Mouse (Mus musculus): ENCODE measurements around the gene Aurkb. TPM values are rescaled to one million over a fixed set of nuclear protein-coding genes. Genes with fewer than 3 reads are reported as not detected.
"Not testable (repeated sequence)": the region's sequence is repeated elsewhere in the genome, so short reads cannot be mapped to it uniquely, and the experiment has no call there.

The Aurkb gene
- polyA plus RNA-seq, 1 experiment from 2014 or later: 34.1 TPM

DNA sequence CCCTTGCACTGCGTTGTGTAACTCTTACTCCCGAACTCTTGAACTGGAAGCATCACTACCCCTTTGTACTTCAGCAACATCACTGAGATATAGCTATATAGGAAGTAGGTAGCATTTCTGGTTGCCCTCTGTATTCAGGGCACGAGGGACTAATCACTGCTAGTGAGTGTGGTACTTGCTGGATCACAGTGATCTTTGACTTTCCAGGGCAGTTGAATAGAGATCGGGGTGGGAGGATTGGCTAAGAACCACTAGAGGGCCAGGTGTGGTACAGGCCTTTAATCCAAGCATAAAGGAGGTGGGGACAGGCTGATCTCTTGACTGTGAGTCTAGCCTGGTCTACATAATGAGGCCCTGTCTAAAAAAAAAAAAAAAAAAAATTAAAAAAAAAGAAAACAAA is 47.4 kb downstream of the Aurkb start:
- ATAC-seq: no peak
- no peaks in the 10 kb centered on the region for H3K27me3 ChIP-seq
- ChIA-PET CTCF (interaction anchor here (0.8 to 2.3 kb wide), 12 partner anchors 11 to 33 kb away, joined by 3 to 13 read pairs (median 4); partner anchors contain the start of genes 9130213A22Rik and Borcs6), POLR2A (interaction anchor here (0.8 kb wide), 1 partner anchor 13 kb away, joined by 3 read pairs; no protein-coding TSS in a partner anchor)
- TF ChIP-seq CTCF (IDR thresholded peaks at IDR 0.05): no peak
- in situ Hi-C loops (cut with MboI; ENCODE audit: low pct_unique_long_range_greater_than_20kb): loop anchor here (25.0 kb wide), 1 partner anchor 894 kb away; the partner anchor contains the start of genes Ctdnep1, Elp5, Gabarap and Phf23
- DNase-seq (ENCODE audit: low read depth, low spot score): no peak

DNA sequence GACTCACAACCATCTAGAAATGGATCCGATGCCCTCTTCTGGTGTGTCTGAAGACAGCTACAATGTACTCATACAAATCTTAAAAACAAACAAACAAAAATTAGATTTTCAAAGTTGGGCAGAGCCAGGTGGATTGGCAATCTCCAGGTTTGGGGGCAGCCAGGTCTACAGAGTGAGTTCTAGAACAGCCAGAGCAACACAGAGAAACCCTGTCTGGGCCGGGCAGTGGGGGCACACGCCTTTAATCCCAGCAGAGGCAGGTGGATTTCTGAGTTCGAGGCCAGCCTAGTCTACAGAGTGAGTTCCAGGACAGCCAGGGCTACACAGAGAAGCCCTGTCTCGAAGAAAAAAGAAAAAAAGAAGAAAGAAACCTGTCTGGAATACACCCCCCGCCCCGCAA is 48.4 kb downstream of the Aurkb start:
- H3K27me3 ChIP-seq; ATAC-seq; DNase-seq (ENCODE audit: low read depth, low spot score): not testable (repeated sequence)
- in situ Hi-C loops (cut with MboI; ENCODE audit: low pct_unique_long_range_greater_than_20kb): loop anchor here (25.0 kb wide), 1 partner anchor 893 kb away; the partner anchor contains the start of genes Ctdnep1, Elp5, Gabarap and Phf23
- POLR2A ChIA-PET: interaction anchor here (0.5 to 1.5 kb wide), 5 partner anchors 17 to 36 kb away, joined by 3 to 4 read pairs (median 3); partner anchors contain the start of gene 9130213A22Rik
- CTCF ChIA-PET: interaction anchor here (1.0 to 2.3 kb wide), 8 partner anchors 12 to 54 kb away, joined by 3 to 5 read pairs (median 4); no protein-coding TSS in a partner anchor

DNA sequence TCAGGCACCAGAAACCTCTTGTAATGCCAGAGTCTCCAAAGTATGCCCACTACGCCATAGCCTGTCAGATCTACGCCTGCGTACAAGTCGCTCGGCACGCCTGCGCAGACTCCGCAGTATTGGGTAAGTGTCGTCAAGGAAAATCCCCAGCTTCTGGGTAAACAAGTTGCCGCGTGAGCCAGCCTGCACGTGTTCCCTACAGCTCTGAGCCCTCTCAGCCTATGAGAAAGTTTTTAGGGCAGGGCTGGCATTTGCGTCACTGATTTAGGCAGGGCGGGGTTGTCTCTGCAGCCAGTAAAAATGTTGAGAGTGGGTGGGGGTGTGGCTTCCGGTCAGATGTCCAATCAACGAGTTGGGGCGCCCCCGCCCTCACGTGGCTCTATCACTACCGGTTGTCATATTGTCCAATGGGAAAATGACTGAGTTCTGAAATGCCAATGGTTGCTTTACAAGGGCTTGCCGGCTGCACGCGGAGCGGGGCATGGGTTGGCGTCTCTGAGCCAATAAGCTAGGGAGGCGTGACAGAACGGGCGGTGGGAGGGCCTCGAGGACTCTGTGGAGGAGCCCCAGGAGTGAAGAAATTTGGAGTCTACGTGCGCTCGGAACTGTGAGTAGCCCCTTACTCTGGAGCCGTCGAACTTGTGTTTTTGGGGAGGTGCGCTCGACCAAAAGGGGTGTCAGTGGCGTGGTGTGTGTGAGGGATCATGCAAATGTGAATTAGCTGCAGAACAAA is 49.4 kb downstream of the Aurkb start, which contains the start of gene Per1:
Per1 (plus strand) TSS at position 521 of the 733 bp plus-strand sequence.
- ChIA-PET CTCF (interaction anchor here (1.0 to 2.3 kb wide), 9 partner anchors 15 to 162 kb away, joined by 3 to 5 read pairs (median 4); partner anchors contain the start of gene 9130213A22Rik), POLR2A (interaction anchor here (0.5 to 1.5 kb wide), 6 partner anchors 16 to 37 kb away, joined by 3 to 4 read pairs (median 3); partner anchors contain the start of gene 9130213A22Rik)
- in situ Hi-C loops (cut with MboI; ENCODE audit: low pct_unique_long_range_greater_than_20kb): loop anchor here (5.0 to 25.0 kb wide), 2 partner anchors 317 to 892 kb away; partner anchors contain the start of genes Ctdnep1, Elp5, Gabarap and Kdm6b
- DNase-seq (ENCODE audit: low read depth, low spot score): peak; percentile 96
- no peak for TF ChIP-seq CTCF (IDR thresholded peaks at IDR 0.05)
- ATAC-seq: peak; percentile 60
- no peaks in the 10 kb centered on the region for H3K27me3 ChIP-seq

DNA sequence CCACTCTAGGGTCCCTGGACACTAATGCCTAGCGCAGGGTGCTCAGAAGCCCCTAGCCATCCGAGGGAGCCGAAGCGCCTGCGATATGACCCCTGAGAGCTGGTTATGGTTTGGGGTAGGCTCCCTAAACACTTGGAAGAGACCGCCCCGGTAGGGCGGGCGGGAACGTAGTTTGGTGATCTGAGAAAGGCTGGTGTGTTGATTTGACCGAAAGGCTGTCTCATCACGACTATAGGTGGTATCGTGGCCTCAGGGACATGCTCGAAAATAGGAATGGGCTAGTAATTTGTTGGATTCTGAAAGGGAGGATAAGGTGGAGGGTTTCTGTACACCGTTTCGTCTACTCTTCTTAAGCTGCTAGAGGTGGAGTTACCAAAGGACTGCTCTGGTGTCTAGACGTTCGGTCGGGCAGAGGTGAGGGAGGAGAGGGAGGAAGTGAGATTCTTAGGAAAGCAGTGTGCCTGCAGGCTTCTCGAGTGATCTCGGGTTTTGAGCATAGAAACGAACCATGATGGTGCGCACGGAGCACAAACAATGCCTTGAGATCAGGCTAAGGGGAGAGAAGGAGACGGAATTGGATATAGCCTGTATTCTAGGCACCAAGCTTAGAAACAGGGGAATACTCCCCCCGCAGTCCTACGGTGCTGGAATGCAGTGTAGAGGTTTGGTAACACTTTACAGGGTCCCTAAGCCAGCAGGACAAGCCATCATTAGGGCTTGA is 50.2 kb downstream of the Aurkb start:
- DNase-seq (ENCODE audit: low read depth, low spot score) (no peak), ATAC-seq (no peak)
- POLR2A ChIA-PET: interaction anchor here (0.9 kb wide), 1 partner anchor 16 kb away, joined by 4 read pairs; no protein-coding TSS in a partner anchor
- in situ Hi-C loops (cut with MboI; ENCODE audit: low pct_unique_long_range_greater_than_20kb): loop anchor here (5.0 to 25.0 kb wide), 2 partner anchors 317 to 892 kb away; partner anchors contain the start of genes Ctdnep1, Elp5, Gabarap and Kdm6b
- TF ChIP-seq CTCF (IDR thresholded peaks at IDR 0.05): no peak
- CTCF ChIA-PET: interaction anchor here (1.0 to 2.3 kb wide), 6 partner anchors 14 to 162 kb away, joined by 3 to 5 read pairs (median 4); partner anchors contain the start of gene 9130213A22Rik
- no peaks in the 10 kb centered on the region for H3K27me3 ChIP-seq

DNA sequence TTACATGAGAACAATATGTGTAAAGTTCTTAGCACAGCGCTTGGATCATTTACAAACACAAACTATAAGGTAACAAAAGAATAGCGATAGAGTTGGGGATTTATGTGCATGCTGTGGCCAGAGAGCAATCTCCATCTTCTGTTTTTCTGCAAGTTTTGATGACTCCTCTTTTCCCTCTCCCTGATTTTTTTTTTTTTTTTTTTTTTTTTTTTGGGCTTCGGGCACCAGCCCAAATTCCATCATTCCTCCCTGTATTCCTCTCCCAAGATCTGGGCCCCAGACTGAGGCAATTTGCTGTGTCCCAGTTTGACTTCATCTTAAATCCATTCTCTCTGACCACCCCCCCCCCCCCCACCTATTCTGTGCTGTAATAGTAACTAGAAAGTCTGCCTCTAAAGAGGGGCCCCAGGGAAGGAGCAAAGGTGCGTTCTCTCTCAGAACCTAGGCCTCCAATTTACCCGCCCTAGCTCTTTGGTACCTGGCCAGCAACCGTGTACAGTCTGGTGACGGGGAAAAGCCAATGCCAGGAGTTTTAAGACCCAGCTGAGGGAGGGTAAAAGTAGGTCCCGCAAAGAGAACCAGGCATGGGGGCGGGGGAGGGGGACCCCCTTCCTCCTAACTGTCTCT is 51.0 kb downstream of the Aurkb start:
- in situ Hi-C loops (cut with MboI; ENCODE audit: low pct_unique_long_range_greater_than_20kb): loop anchor here (5.0 to 25.0 kb wide), 2 partner anchors 316 to 891 kb away; partner anchors contain the start of genes Ctdnep1, Elp5, Gabarap and Kdm6b
- ChIA-PET POLR2A (interaction anchor here (0.7 to 1.8 kb wide), 3 partner anchors 9 to 36 kb away, joined by 3 to 6 read pairs (median 3); partner anchors contain the start of gene Borcs6), CTCF (interaction anchor here (1.0 to 1.5 kb wide), 3 partner anchors 14 to 161 kb away, joined by 3 to 5 read pairs (median 3); no protein-coding TSS in a partner anchor)
- TF ChIP-seq CTCF (IDR thresholded peaks at IDR 0.05): no peak
- no peak for ATAC-seq
- H3K27me3 ChIP-seq: no peaks in the 10 kb centered on the region
- DNase-seq (ENCODE audit: low read depth, low spot score): no peak

DNA sequence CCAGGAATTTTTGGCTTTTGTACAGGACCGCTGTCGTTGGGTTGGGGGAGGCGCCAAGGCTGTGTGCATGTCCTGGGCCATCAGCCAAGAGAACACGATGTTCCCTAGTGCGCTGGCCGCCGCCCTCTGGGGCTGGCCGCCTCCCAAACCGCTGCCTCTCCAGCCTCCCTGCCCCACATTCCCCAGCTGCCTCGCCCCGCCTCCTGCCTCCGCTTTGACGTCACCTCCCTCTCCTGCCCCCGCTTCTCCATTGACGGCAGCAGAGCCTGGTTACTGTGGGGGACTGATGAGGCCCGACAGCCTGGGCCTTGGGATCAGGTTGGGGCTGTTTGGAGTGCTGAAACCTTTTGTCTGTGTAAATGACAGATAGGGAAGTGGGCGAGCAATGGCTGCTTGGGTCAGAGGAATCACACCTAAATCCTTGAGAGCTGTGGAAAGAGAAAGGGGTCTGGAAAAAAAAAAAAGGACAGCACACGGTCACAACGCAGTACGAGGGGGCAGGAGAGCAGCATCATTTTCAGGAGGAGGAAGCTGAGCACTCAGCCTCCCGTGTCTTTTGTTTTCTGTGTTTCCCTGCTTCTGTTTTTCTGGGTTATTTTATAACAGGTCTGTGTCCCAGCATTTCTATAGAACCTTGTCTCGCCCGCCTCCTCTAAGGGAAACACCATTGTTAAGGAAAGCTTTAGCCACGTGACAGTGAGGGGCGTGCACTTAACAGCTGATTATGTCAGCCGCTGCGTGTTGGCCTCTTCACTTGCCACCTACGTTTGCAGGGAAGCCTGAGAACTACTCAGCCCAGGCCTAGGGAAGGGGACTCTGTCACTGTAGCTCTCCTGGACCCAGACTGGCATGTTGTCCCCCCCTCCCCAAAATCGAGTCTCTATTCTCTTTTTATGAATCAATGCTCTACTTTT is 51.8 kb downstream of the Aurkb start:
- TF ChIP-seq CTCF (IDR thresholded peaks at IDR 0.05): no peak
- CTCF ChIA-PET: interaction anchor here (1.5 kb wide), 1 partner anchor 13 kb away, joined by 5 read pairs; no protein-coding TSS in a partner anchor

DNA sequence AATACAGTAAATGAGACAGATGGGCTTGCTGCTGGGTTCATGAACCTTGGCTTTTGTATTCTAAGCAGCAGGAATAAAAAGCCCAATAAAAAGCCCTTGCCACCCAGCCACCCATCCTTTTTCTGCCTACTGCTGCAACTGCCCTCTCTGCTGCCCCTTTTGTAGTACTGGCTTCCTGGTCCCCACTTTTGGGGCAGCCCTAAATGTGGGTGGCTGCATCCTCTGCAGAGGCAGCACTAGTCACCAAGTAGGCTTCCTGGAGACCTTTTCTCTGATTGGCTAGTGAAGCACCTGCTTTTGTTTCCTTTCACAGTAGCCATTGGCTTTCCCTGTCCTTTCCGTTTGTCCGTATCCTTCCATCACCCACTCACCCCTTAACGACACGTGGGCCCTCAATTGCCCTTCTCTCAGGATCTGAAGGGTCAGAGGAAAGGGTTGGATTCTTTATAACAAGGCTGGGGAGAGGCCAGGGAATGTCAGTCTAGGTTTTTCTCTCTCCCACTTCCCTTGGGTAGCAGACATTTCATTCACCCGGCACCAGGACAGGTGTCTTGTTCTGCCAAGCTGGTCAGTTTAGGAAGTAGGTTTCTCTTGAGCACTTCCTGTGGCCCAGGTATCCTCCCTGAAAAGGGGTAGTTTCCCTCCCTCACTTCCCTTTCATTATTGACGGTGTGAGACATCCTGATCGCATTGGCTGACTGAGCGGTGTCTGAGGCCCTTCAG is 52.8 kb downstream of the Aurkb start:
- TF ChIP-seq CTCF (IDR thresholded peaks at IDR 0.05): no peak
- DNase-seq (ENCODE audit: low read depth, low spot score) (no peak), ATAC-seq (no peak)
- no peaks in the 10 kb centered on the region for H3K27me3 ChIP-seq
- in situ Hi-C loops (cut with MboI; ENCODE audit: low pct_unique_long_range_greater_than_20kb): loop anchor here (5.0 to 25.0 kb wide), 2 partner anchors 314 to 889 kb away; partner anchors contain the start of genes Ctdnep1, Elp5, Gabarap and Kdm6b
- ChIA-PET CTCF (interaction anchor here (1.5 kb wide), 1 partner anchor 12 kb away, joined by 5 read pairs; no protein-coding TSS in a partner anchor), POLR2A (interaction anchor here (1.8 kb wide), 1 partner anchor 38 kb away, joined by 6 read pairs; the partner anchor contains the start of gene Borcs6)

More for the DNA sequence above, 51.8 kb downstream of the Aurkb start:
- in situ Hi-C loops (cut with MboI; ENCODE audit: low pct_unique_long_range_greater_than_20kb): loop anchor here (5.0 to 25.0 kb wide), 2 partner anchors 315 to 890 kb away; partner anchors contain the start of genes Ctdnep1, Elp5, Gabarap and Kdm6b
- peak; percentile 28 for ATAC-seq
- DNase-seq (ENCODE audit: low read depth, low spot score): no peak
- POLR2A ChIA-PET: interaction anchor here (0.9 to 1.8 kb wide), 2 partner anchors 8 to 37 kb away, joined by 3 to 6 read pairs; partner anchors contain the start of gene Borcs6
- H3K27me3 ChIP-seq: no peaks in the 10 kb centered on the region

DNA sequence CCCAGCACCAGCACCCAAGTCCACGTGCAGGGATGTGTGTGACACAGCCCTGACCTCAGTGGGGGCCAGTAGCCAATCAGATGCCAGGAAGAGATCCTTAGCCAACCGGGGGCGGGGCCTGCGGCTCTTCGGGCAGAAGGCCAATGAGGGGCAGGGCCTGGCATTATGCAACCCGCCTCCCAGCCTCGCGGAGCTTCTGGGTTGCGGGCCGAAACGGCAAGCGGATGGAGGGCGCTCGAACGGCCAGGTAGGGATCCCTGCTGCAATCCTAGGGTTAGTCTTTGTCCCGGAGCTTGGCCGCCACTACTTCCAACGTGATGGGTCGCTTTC is 53.3 kb downstream of the Aurkb start:
- peak; percentile 9 for ATAC-seq
- DNase-seq (ENCODE audit: low read depth, low spot score): peak; percentile 89
- POLR2A ChIA-PET: interaction anchor here (3.3 kb wide), 1 partner anchor 12 kb away, joined by 16 read pairs; no protein-coding TSS in a partner anchor
- in situ Hi-C loops (cut with MboI; ENCODE audit: low pct_unique_long_range_greater_than_20kb): loop anchor here (5.0 to 25.0 kb wide), 2 partner anchors 314 to 889 kb away; partner anchors contain the start of genes Ctdnep1, Elp5, Gabarap and Kdm6b
- no peaks in the 10 kb centered on the region for H3K27me3 ChIP-seq
- CTCF ChIA-PET: no interaction called here
- TF ChIP-seq CTCF (IDR thresholded peaks at IDR 0.05): no peak

Measured in Patski (cell line).